Mouse (Mus musculus): ENCODE measurements around the gene Rc3h1. TPM values are rescaled to one million over a fixed set of nuclear protein-coding genes. Genes with fewer than 3 reads are reported as not detected.
A peak's percentile ranks its signal among the peaks of the same experiment; 100 is the strongest.

The Rc3h1 gene
- polyA plus RNA-seq, 1 experiment from 2014 or later: 10.4 TPM

DNA sequence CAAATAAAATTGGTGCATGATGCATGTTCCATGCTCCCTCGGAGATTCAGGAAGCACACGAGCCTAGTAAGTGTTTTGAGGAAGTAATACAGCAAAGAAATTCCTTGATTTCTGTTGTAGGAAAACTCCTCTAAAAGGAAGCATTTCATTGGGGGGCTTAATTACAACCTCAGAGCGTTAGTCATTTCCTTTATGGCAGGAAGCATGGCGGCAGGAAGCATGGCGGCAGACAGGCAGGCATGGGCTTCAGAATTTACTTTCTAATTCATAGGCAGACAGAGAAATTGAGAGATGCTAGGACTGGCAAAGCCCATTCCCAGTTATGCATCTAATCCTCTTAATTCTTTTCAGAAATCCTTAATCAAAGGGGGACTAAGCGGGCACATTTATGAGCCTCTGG lies 87.6 kb downstream of the Rc3h1 start:
- H3K27me3 ChIP-seq (replicated peaks; ENCODE audit: control insufficient read depth, insufficient read depth, low read length): no peaks in the 10 kb centered on the region
- H3K9ac ChIP-seq (ENCODE audit: low read length): no peak overlapping the region
- H3K4me2 ChIP-seq (ENCODE audit: low read length): no peak overlapping the region
- 81% methylated on average over 6 of the region's 6 CpGs for WGBS
- no peak overlapping the region for H3K27ac ChIP-seq (ENCODE audit: low read depth)
- H3K36me3 ChIP-seq (ENCODE audit: control insufficient read depth, insufficient read depth, low read length): no peaks in the 10 kb centered on the region
- H3K9me3 ChIP-seq (ENCODE audit: control insufficient read depth, low read length): no peaks in the 10 kb centered on the region
- ATAC-seq (replicated peaks; ENCODE audit: low FRiP score, low TSS enrichment, low read depth) (no peak), DNase-seq (ENCODE audit: low spot score) (peak; percentile 18)
- H3K4me1 ChIP-seq (replicated peaks; ENCODE audit: control insufficient read depth, insufficient read depth, low read length): no peaks in the 10 kb centered on the region
- H3K4me3 ChIP-seq (ENCODE audit: low read depth, low read length): no peak overlapping the region

GRCm38 (mm10) chr1:161004942-161005341 lies 98.7 kb downstream of the Rc3h1 start:
- Histone ChIP-seq H3K27me3 (replicated peaks; ENCODE audit: control insufficient read depth, insufficient read depth, low read length) (no peaks in the 10 kb centered on the region), H3K4me2 (ENCODE audit: low read length) (no peak overlapping the region), H3K9me3 (ENCODE audit: control insufficient read depth, low read length) (no peaks in the 10 kb centered on the region), H3K9ac (ENCODE audit: low read length) (no peak overlapping the region), H3K4me3 (ENCODE audit: low read depth, low read length) (no peak overlapping the region), H3K36me3 (ENCODE audit: control insufficient read depth, insufficient read depth, low read length) (peaks cover 11% of the 10 kb centered on the region), H3K4me1 (replicated peaks; ENCODE audit: control insufficient read depth, insufficient read depth, low read length) (no peaks in the 10 kb centered on the region), H3K27ac (ENCODE audit: low read depth) (no peak overlapping the region)
- WGBS: 73% methylated on average over 4 of the region's 4 CpGs
- DNase-seq (ENCODE audit: low spot score) (peak; percentile 34), ATAC-seq (replicated peaks; ENCODE audit: low FRiP score, low TSS enrichment, low read depth) (no peak)

DNA sequence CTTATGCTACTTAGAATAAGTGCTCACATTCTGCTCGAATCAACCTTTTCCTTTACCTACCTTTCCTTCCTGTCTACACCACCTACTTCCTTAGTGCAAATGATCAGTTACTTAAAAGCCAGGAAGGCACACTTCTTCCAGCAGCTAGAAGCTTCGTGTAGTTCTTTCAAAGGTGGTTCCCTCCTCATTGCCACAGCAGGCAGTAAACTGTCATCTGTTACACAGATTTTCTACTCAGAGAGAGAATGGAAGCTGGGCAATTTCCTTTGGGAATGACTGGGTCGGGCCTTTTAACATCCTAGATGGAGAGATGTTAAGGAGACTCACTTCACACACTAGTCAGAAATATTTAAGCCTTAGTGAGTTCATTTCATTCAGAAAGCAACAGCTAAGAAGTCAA lies 99.3 kb downstream of the Rc3h1 start:
- 80% methylated on average over 3 of the region's 3 CpGs for WGBS

DNA sequence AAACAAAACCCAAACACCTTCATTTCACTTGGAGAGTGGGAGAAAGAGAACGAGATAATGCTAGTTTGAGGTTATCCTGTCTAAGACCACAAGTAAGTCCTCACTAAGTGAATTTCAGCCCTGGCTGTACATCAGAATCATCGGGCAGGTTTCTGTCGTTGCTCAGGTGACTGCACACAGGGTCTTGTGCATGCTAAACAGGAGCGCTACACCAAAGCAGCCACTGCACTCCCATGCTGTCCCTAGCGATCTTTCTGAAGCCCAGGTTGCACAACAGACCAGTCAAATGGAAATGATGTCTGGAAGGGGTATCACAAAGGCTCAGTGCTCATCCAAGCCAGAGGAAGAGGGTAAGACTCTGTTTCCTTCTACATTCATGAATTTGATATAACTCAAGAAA lies 100.3 kb downstream of the Rc3h1 start:
- H3K27me3 ChIP-seq (replicated peaks; ENCODE audit: control insufficient read depth, insufficient read depth, low read length): no peaks in the 10 kb centered on the region
- DNase-seq (ENCODE audit: low spot score): peak; percentile 23
- no peaks in the 10 kb centered on the region for H3K4me1 ChIP-seq (replicated peaks; ENCODE audit: control insufficient read depth, insufficient read depth, low read length)
- H3K27ac ChIP-seq (ENCODE audit: low read depth): no peak overlapping the region
- 91% methylated on average over 5 of the region's 5 CpGs for WGBS
- no peak overlapping the region for H3K9ac ChIP-seq (ENCODE audit: low read length)
- ATAC-seq (replicated peaks; ENCODE audit: low FRiP score, low TSS enrichment, low read depth): no peak
- no peak overlapping the region for H3K4me3 ChIP-seq (ENCODE audit: low read depth, low read length)
- H3K9me3 ChIP-seq (ENCODE audit: control insufficient read depth, low read length): no peaks in the 10 kb centered on the region
- H3K36me3 ChIP-seq (ENCODE audit: control insufficient read depth, insufficient read depth, low read length): peaks cover 12% of the 10 kb centered on the region
- H3K4me2 ChIP-seq (ENCODE audit: low read length): no peak overlapping the region

More for the DNA sequence above, 99.3 kb downstream of the Rc3h1 start:
- Histone ChIP-seq H3K9me3 (ENCODE audit: control insufficient read depth, low read length) (no peaks in the 10 kb centered on the region), H3K9ac (ENCODE audit: low read length) (no peak overlapping the region), H3K36me3 (ENCODE audit: control insufficient read depth, insufficient read depth, low read length) (peaks cover 11% of the 10 kb centered on the region), H3K27me3 (replicated peaks; ENCODE audit: control insufficient read depth, insufficient read depth, low read length) (no peaks in the 10 kb centered on the region), H3K27ac (ENCODE audit: low read depth) (no peak overlapping the region), H3K4me2 (ENCODE audit: low read length) (no peak overlapping the region), H3K4me3 (ENCODE audit: low read depth, low read length) (no peak overlapping the region), H3K4me1 (replicated peaks; ENCODE audit: control insufficient read depth, insufficient read depth, low read length) (no peaks in the 10 kb centered on the region)
- no peak for ATAC-seq (replicated peaks; ENCODE audit: low FRiP score, low TSS enrichment, low read depth)
- DNase-seq (ENCODE audit: low spot score): peak; percentile 6

GRCm38 (mm10) chr1:161008038-161008437 lies 101.8 kb downstream of the Rc3h1 start:
- peak; percentile 38 for DNase-seq (ENCODE audit: low spot score)
- Histone ChIP-seq H3K27ac (ENCODE audit: low read depth) (no peak overlapping the region), H3K4me1 (replicated peaks; ENCODE audit: control insufficient read depth, insufficient read depth, low read length) (no peaks in the 10 kb centered on the region), H3K4me3 (ENCODE audit: low read depth, low read length) (no peak overlapping the region), H3K4me2 (ENCODE audit: low read length) (no peak overlapping the region), H3K27me3 (replicated peaks; ENCODE audit: control insufficient read depth, insufficient read depth, low read length) (no peaks in the 10 kb centered on the region), H3K9ac (ENCODE audit: low read length) (no peak overlapping the region), H3K36me3 (ENCODE audit: control insufficient read depth, insufficient read depth, low read length) (peaks cover 27% of the 10 kb centered on the region), H3K9me3 (ENCODE audit: control insufficient read depth, low read length) (no peaks in the 10 kb centered on the region)
- 100% methylated on average over 2 of the region's 2 CpGs for WGBS
- no peak for ATAC-seq (replicated peaks; ENCODE audit: low FRiP score, low TSS enrichment, low read depth)

GRCm38 (mm10) chr1:161010436-161010835 lies 104.2 kb downstream of the Rc3h1 start:
- ATAC-seq (replicated peaks; ENCODE audit: low FRiP score, low TSS enrichment, low read depth) (no peak), DNase-seq (ENCODE audit: low spot score) (peak; percentile 13)
- Histone ChIP-seq H3K9me3 (ENCODE audit: control insufficient read depth, low read length) (no peaks in the 10 kb centered on the region), H3K4me1 (replicated peaks; ENCODE audit: control insufficient read depth, insufficient read depth, low read length) (no peaks in the 10 kb centered on the region), H3K36me3 (ENCODE audit: control insufficient read depth, insufficient read depth, low read length) (peaks cover 28% of the 10 kb centered on the region), H3K4me2 (ENCODE audit: low read length) (no peak overlapping the region), H3K9ac (ENCODE audit: low read length) (no peak overlapping the region), H3K4me3 (ENCODE audit: low read depth, low read length) (no peak overlapping the region), H3K27ac (ENCODE audit: low read depth) (no peak overlapping the region), H3K27me3 (replicated peaks; ENCODE audit: control insufficient read depth, insufficient read depth, low read length) (no peaks in the 10 kb centered on the region)
- WGBS: 81% methylated on average over 4 of the region's 4 CpGs

GRCm38 (mm10) chr1:161016378-161016777 lies 110.2 kb downstream of the Rc3h1 start:
- H3K9ac ChIP-seq (ENCODE audit: low read length): no peak overlapping the region
- no peak for DNase-seq (ENCODE audit: low spot score)
- no peaks in the 10 kb centered on the region for H3K27me3 ChIP-seq (replicated peaks; ENCODE audit: control insufficient read depth, insufficient read depth, low read length)
- WGBS: 79% methylated on average over 2 of the region's 2 CpGs
- H3K27ac ChIP-seq (ENCODE audit: low read depth): no peak overlapping the region
- ATAC-seq (replicated peaks; ENCODE audit: low FRiP score, low TSS enrichment, low read depth): no peak
- H3K4me1 ChIP-seq (replicated peaks; ENCODE audit: control insufficient read depth, insufficient read depth, low read length): no peaks in the 10 kb centered on the region
- H3K36me3 ChIP-seq (ENCODE audit: control insufficient read depth, insufficient read depth, low read length): peaks cover 48% of the 10 kb centered on the region
- H3K4me3 ChIP-seq (ENCODE audit: low read depth, low read length): no peak overlapping the region
- no peak overlapping the region for H3K4me2 ChIP-seq (ENCODE audit: low read length)
- no peaks in the 10 kb centered on the region for H3K9me3 ChIP-seq (ENCODE audit: control insufficient read depth, low read length)

DNA sequence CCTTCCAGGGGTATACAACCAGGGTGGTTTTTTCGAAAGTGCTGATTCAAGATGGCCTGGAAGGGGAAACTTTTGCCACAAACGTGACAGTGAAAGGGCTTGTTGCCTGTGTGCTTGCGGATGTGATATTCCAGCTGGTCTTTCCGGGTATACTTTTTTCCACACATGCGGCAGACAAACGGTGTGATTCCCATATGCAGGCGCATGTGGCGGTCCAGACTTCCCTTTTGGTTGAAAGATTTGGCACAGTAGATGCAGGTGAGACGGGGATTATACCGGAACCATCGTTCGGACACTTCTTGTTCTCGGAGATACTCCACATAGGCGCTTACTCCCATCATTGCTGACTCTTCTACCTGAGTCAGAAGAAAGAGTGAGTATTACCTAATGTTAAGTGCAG lies 113.8 kb downstream of the Rc3h1 start:
- Histone ChIP-seq H3K27me3 (replicated peaks; ENCODE audit: control insufficient read depth, insufficient read depth, low read length) (no peaks in the 10 kb centered on the region), H3K4me2 (ENCODE audit: low read length) (no peak overlapping the region), H3K9me3 (ENCODE audit: control insufficient read depth, low read length) (no peaks in the 10 kb centered on the region), H3K4me1 (replicated peaks; ENCODE audit: control insufficient read depth, insufficient read depth, low read length) (no peaks in the 10 kb centered on the region; the same call in 1 of the 2 replicates), H3K27ac (ENCODE audit: low read depth) (no peak overlapping the region), H3K4me3 (ENCODE audit: low read depth, low read length) (no peak overlapping the region), H3K9ac (ENCODE audit: low read length) (no peak overlapping the region), H3K36me3 (ENCODE audit: control insufficient read depth, insufficient read depth, low read length) (peaks cover 36% of the 10 kb centered on the region)
- no peak for DNase-seq (ENCODE audit: low spot score)
- no peak for ATAC-seq (replicated peaks; ENCODE audit: low FRiP score, low TSS enrichment, low read depth)
- WGBS: 95% methylated on average over 14 of the region's 14 CpGs
